Mouse (Mus musculus): ENCODE measurements at regions not wholly inside any gene's neighbourhood (a gene's known extent, or its start where the extent isn't known, plus 50 kb on each side); places are given as distances from the start of the nearest gene placed in this dataset.
A peak's percentile ranks its signal among the peaks of the same experiment; 100 is the strongest.

DNA sequence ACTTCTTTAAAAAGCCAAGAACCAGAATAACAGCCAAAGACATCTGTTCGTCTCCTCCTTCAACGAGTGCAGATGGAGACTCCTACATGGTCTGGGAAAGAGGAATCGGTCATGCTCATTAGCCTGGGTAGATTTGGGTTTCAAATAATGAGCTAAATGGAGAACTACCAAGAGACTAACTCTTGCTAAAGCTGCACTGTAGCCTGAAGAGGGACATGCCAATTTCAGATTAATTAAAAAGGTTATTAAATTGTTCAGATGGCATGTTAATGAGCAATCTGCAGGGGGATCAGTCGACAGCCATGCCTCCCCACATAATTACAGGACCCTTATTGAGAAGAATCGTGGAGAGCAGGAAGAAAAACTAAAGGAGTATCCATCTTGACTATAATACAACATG, 386.1 kb downstream of the Nedd1 start:
- DNase-seq (ENCODE audit: low spot score in 2 of 2): no peak

DNA sequence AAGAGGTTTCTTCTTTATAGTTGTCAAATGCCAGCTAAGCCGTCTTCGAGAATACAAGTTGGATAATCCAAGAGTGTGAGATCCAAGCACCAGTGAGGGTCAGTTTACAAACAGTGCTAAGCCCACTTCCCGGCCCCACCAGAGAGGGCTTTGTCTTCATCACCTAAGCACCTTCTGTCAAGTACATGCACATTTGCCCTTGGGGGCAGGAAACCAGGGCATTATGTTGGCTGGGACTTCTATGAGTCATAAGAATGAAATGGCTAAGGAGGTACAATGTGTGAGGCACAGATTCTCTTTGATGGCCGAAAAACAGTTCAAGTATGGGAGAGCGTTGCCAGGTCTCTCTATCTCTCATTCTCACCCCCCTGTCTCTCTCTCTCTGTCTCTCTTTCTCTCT, 387.1 kb downstream of the Nedd1 start:
- no peak for DNase-seq (ENCODE audit: low spot score in 2 of 2)

DNA sequence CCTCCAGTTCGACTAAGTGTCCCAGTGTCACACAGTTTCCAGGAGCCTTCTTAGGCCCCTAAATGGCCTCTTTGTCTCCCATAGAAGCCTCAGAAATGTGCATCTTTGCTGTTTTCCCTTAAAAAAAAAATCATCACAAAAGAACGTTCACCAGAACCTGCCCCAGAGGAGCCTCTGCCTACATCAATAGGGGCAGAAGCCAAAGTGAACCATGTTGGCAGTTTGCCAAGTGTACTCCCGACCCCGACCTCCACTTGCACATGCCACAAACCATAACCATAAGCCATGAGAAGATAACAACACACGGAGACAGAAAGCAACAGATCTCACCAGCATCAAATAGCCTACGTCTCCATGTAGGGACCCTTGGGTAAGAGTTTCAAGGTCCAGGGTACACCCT, 388.4 kb downstream of the Nedd1 start:
- no peak for DNase-seq (ENCODE audit: low spot score in 2 of 2)

DNA sequence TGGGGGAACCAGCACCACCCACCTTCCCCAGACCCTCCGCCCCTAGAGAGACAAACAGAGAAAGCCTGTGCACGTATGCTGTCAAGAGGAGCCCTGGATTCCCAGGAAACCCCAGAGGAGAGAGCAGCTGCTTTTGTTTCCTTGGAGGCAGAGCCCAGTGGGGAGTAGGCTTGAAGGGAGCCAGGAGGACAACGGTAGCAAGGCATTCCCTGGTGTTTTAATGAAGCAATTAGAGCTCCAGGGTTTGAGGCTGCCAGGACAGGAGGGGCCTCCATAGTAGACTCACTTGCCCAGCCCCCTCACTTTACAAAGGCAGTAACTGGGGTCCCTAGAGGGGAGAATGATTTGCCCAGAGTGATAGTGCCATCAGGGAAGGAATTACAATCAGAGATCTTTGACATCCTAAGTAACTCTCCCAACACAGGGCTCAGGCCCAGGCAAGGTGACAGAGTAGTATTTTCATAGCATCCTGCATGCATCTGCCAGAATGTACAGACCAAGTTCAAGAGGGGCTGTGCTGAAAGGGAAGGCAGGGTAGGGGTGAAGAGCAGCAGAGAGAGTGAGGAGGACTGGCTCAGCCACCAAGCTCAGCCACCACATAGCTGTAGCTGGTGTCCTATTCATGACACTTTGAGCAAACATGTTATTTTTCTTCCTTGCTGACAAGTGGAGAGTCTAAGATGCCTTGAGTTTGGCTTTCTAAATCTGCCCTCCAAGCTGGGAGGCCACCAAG, 389.0 kb downstream of the Nedd1 start:
- peak; percentile 5 for DNase-seq (ENCODE audit: low spot score in 2 of 2)

DNA sequence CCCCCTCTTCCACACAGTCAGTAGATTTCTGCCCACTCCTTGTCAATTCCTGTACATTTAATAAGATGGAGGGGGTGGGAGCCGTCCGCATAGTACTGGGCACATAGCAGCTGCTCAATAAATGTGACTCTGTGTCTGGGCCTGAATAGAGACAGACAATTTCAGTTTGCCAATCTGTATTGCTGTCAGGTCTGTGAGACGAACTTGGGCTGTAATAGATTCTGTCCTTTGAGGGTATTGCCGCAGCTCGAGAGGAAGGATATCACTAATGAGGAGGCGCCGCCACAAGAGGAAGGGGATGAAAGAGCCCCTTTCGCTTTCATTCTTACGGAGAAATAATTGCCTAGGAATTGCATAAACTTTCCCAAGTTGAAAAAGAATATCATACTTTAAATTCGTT, 392.1 kb downstream of the Nedd1 start:
- DNase-seq (ENCODE audit: low spot score in 2 of 2): no peak

DNA sequence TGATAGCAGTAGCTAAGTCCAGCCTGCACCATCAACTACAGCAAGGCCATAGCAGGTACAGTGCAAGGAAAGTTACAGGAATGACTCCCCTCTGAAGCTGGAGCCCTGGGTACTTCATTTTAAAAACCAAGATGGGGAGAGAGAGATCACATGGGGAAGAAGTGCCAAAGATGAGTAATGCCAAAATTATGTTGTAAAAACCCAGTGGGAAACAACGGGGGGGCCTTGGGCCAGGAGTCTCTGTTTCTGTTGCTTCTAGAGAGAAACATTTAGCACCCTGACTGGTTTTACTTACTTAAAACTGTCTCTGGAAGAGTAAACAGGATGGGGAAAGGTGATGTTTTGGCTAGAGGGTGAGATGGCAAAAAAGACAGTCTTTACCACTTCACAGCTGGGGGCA, 392.6 kb downstream of the Nedd1 start:
- DNase-seq (ENCODE audit: low spot score in 2 of 2): no peak

DNA sequence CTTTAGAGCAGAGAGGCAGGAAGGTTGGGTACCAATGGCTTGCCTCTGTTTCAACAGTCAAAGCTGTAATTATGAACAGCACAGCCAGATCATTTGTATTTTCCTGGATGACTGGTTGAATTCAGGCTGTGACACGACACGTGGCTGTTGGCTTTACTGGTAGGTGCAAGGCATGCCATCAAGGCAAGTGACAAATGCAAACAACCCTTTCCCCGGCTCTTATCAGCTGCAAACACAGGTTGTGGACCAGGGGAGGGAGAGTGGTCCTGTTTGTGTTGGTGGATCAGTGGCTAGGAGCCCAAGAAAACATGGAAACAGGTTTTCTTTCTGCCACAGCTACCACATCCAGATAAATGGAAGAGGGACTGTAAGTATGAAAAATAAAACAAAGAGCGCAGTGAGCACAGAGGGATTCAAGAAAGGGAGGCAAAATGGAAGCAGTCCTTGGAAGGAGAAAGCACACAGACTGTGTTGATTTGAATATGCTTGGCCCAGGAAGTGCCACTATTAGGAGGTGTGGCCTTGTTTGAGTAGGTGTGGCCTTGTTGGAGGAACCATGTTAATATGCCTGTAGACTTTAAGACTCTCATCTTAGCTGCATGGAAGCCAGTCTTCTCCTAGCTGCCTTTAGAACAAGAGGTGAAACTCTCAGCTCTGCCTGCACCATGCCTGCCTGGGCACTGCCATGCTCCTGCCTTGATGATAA, 396.8 kb downstream of the Nedd1 start:
- no peak for DNase-seq (ENCODE audit: low spot score in 2 of 2)

DNA sequence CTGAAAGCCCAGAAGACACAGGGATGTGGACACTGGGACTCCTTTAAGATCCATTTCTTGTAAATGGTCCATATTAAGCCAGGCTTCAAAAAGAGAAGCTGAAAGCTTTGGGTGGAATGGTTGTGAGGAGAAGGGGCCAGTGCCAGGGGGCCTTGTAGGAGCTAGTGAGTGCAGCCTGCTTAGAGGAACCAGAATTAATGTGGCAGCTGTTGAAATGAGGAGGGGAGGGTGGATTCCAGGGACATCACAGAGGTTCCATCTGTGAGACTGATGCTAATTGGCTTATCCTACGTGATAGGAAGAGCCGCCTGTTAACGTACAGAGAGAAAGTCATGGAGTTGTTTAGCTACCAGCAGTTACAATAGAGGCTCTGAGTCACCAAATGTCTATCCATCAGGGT, 407.6 kb downstream of the Nedd1 start:
- no peak for DNase-seq (ENCODE audit: low spot score in 2 of 2)

DNA sequence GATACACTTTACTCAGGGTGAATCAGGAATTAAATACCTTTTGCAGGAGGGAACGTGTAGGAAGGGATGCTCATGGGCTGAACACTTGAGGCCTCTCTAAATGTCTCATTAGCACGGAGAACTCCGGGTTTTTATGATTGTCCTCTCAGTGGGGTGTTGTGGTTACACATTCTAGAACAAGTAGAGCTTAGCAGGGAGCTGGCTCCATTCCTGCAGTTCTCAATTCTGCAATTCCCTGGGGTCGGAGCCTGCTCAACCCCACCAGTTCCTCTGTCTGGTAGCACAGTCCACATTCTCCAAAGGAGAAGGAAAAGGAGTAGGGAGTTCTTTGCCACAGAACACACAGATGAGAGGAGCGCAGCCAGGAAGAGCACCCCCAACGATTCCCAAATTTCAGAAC, 409.9 kb downstream of the Nedd1 start:
- DNase-seq (ENCODE audit: low spot score in 2 of 2): no peak

DNA sequence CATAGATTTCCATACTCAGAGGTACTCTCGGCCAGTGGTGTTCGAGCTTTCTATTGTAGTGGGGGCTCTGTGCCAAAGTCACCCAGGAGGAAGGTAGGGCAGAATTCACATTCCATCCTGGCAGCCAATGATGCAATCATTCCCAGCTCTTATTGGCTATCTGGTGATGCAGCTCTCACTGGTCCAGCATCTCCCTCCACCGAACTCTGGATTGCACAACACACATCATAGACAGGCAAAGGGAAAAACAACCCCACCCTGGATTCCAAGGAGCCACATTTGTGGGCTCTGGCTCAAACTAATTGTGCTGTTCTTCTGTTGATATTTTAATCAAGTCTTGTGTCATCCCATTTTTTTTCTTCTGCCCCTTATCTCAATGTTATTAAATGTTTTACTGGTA, 413.6 kb downstream of the Nedd1 start:
- DNase-seq (ENCODE audit: low spot score in 2 of 2): no peak

DNA sequence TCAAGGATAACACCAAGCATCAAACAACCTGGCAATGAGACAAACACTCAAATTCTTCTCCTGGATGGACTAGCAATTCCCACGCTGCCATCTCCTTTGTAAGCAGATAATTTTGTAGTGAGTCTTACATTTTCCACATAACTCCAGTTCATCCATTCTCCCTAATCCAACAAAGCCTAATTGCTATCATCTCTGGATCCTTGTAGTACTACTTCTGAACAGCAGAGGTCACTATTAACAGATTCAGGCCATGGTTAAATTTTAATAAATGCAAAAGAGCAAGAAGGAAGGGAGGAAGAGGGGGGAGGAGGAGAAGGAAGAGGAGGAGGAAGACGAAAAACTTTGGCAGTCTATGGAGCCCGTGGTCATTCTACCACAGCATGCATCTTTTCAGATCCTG, 414.4 kb downstream of the Nedd1 start:
- no peak for DNase-seq (ENCODE audit: low spot score in 2 of 2)

DNA sequence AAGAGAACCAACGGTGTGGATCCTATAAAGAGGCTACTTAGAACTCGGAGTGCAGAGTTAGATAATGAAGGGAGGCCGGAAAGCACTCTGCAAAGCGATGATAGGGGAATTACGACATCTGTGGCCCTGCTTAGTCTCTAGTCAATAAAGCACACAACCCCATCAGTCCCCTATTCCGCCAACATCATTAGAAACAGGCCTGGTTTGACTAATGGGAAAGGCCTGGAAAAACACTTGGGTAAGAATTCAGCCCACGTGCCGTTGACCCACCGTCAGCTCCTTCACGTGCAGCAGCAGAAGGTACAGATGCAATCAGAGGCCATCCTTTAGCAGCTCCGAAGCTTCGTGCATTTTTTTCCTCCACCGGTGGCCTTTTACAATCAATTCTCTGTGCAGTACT, 423.5 kb downstream of the Nedd1 start:
- no peak for DNase-seq (ENCODE audit: low spot score in 2 of 2)

DNA sequence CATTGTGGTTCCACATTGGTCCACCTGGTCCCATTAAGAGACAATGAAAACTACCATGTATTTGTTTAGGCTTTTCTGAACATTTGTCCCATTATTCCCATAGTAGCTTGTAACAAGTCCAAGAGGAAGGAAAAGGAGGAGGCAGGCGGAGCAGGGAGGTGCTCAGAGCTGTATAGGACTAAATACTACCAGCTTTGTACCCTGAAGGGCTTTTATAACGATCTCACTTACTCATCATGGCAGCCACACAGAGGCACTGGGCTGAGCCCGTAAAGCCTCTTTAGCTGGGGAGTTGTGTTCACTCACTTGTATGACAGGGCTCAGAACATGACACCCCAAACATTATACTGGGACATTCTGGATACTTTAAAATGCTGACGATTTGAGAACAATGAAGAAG, 425.4 kb downstream of the Nedd1 start:
- no peak for DNase-seq (ENCODE audit: low spot score in 2 of 2)

DNA sequence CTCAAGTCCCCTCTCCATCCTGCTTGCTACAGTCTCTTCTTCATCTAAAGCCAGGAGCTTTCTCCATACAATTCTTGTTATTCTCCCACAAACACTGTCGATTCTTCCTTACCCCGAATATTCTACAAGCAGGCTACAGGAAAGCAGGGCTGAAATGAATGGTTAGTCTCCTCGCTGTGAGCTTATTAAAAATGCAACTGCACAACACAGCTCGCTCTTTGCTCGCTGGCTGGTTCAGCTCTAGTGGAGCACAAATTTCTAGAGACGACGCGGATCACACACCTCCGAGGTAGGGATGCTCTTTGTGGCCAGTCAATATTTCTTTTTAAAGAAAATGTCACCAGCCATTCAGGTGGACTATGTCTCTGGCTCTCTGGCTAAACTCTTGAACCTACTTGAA, 425.9 kb downstream of the Nedd1 start:
- no peak for DNase-seq (ENCODE audit: low spot score in 2 of 2)

DNA sequence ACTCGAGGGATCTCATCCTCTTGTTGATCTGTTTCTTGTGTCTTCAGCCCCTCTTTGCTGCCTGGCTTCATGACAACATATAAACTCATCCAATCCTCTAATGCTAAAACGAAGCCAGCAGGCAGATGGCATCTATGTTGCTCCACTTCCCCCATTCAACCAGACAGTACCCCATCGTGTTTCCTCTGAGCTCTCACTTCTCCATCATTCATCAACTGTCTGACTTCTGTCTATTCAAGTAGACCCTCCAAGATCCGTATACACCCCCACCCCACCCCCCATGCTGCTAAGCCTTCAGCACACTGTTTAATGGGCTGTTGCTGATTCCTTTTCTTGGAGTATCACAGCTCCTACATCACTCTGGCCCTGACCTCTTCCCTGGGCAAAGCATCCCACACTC, 429.0 kb downstream of the Nedd1 start:
- no peak for DNase-seq (ENCODE audit: low spot score in 2 of 2)

DNA sequence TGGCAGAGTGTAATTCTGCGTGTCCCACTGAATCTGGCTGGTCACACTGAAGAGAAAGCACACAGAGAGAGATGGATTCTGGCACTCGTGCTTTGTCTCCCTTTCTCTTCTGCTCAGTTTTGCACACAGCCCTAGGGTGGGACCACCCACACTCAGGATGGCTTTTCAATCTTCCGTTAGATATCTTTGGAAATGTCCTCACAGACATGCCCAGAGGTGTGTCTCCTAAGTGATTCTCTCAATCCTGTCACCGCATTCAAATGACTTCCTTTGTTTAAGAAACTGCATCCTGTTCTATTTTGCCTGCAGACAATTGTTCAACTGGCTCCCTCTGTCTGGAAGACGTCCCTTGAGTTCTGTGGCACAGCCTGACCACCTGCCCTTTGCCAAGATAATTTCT, 433.0 kb downstream of the Nedd1 start:
- no peak for DNase-seq (ENCODE audit: low spot score in 2 of 2)

DNA sequence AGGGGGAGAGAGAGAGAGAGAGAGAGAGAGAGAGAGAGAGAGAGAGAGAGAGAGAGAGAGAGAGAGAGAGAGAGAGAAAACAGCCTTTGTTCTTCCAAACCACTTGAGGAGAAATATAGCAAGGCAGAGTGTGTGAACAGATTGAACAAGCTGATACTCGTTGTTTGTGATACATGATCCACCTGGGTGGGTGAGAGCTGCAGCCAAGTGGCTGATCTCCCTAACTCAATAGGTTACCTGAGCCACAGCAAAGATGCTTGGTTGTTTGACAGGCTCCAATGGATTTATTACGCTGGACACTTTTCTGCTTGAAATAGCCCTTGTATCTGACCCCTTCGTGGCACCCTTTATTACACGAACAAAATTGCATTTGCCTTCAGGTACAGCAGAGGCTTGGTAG, 438.0 kb downstream of the Nedd1 start:
- no peak for DNase-seq (ENCODE audit: low spot score in 2 of 2)

DNA sequence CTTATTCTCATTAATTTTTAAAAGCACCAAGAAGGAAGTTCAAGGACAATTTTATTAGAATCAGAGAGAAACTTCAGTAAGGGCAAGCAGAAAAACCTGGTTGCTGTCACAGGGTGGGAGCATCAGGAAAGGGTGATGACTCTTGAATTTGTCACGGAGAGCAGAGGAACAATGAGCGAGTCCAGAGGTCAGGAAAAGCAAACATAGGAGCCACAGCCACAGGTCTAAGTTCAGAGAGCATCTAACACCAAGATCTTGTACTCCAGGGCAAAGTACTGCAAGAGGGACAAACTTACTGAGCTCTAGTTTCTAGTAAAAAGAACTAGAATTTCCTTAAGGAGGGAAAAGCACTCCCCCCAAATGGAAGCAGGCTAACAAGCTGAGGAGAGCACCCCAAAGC, 444.2 kb downstream of the Nedd1 start:
- no peak for DNase-seq (ENCODE audit: low spot score in 2 of 2)

DNA sequence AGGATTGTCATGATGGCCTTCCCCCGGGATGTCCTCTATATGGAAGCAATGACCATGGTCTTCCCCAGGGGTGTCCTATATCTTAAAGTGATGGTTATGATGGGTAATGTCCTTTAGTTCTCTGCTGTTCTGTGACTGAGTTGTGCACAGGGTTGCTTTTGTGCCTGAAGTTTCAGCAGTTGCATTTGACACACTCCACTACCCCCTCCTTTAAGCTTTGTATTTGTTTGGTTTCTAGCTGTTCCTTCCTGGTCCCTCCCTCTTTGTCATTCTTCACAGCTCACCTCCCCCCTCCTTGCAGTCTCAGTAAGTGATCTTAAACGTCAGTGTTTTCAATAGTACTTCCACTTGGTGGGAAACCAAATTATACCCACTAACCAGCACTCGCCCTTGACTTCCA, 464.4 kb downstream of the Nedd1 start:
- DNase-seq (ENCODE audit: low spot score in 2 of 2): no peak

DNA sequence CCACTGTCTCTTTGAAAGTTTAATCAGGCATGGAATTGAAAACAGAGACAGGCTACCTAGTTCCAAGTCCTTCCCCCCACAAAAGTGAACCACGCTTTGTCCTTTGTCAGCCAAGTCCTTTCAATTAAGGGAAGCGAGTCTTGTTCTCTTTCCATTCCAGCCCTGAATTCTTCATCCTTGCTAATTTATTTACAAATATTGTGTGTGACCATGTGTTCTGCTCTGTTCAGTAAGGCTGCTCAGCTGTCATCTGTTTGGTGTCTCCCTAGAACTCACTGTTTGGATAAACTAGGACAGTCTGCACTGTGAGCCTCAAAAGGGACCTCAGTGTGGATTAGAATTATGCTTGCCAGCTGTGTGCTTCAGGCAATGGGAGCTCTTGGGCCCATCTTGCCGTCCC, 473.6 kb downstream of the Nedd1 start:
- DNase-seq (ENCODE audit: low spot score in 2 of 2): no peak

DNA sequence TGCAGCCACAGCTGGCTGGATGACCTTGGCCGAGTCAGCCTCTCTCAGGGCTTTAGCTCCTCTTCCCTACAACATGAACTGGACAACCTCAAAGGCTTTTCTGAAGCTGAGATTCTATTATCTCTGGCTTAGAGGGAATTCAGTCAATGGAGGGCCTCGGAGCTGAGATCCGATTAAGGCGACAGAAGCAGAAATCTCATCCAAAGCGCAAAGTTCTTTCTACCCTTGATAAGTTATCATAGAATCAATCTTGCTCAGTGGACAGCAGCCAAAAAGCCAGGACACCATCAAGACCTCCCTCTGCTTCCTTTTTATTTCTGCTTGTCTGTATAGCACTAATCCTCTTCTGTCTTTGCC, 474.8 kb downstream of the Nedd1 start:
- DNase-seq (ENCODE audit: low spot score in 2 of 2): no peak

DNA sequence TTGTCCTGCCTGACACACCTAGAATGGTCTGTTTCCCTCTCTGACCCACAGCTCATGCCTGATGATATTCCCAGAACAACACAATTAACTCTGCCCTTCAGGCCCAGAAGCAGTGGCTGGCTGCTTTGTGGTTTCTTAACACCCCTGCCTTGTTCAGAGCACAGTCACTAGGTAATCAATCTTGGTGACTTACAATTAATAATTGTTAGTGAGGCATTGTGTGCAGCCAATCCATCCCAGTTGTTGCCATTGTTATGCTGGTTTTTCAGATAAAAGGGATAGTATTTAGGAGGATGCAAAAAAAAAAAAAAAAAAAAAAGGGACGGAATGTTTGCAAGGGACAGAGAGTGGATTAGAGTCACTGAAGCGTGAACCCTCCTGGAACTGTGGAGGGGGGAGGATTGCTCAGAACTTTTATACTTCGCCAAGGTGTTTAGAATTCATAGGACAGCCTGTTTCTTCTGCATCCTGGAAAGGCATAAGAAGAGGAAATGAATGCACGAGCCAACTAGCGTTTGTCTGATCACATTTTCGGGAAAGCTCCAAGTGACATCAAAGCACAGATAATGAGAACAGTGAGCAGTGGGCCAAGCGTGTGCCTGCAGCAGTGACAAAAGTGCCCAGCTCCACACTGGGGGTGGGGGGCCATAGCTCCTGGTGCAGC, 475.3 kb downstream of the Nedd1 start:
- DNase-seq (ENCODE audit: low spot score in 2 of 2): peak in 1 of 2 experiments; percentile 3

DNA sequence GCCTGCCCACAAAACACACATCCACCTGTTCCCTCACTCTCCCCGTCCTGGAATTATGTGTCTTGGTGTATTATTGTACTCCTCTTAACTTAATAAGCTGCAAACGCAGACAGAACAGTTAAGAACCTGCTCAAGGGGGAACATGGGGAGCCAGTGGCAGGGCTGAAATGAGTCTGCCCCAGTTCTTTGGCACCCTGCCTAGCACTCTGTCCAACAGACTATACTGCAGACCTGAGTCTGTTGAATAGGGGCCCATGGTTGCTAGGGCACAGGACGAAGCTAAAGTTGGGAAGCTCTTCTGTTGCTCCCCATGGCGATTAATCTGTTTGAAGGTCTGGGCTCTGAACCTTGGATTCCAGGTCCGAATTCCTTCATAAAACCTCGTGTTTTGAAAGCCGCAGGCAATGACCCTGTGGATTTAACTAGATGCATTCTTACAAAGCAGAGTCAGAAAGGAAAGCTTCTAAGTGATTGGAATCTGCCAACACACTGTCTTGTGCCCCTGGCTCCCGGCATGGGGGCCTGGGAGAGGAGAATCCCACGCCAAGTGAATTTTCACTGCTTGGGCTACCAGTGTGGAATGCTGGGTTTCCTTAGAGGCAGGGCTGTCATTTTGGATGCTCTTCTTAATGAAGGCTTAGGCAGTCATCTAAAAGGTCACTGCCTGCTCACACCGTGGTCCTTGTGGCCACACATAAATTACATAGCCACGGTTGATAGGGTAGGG, 479.3 kb downstream of the Nedd1 start:
- no peak for DNase-seq (ENCODE audit: low spot score in 2 of 2)
